Mouse (Mus musculus) c-Kit-positive CD71-negative TER-119-negative erythroid progenitor cells, embryonic 14.5 days (primary cell): ENCODE measurements at regions not wholly inside any gene's neighbourhood (a gene's known extent, or its start where the extent isn't known, plus 50 kb on each side); places are given as distances from the start of the nearest gene placed in this dataset.
A peak's percentile ranks its signal among the peaks of the same experiment; 100 is the strongest.
"Not testable (repeated sequence)": the region's sequence is repeated elsewhere in the genome, so short reads cannot be mapped to it uniquely, and the experiment has no call there.

Source experiments
- DNase-seq: peaks from one replicate; pipeline ENCODE4 v3.0.0-alpha.2; 2013; ENCODE audit warnings: low read depth

GRCm38 (mm10) chr8:55347851-55348250, 393.2 kb downstream of the Gpm6a start:
- DNase-seq = peak; percentile 0

- not testable (repeated sequence) for DNase-seq
Measured at GRCm38 (mm10) chr8:55359851-55360250, 405.2 kb downstream of the Gpm6a start.

GRCm38 (mm10) chr8:55367431-55367830, 412.8 kb downstream of the Gpm6a start:
- not testable (repeated sequence) for DNase-seq

DNA sequence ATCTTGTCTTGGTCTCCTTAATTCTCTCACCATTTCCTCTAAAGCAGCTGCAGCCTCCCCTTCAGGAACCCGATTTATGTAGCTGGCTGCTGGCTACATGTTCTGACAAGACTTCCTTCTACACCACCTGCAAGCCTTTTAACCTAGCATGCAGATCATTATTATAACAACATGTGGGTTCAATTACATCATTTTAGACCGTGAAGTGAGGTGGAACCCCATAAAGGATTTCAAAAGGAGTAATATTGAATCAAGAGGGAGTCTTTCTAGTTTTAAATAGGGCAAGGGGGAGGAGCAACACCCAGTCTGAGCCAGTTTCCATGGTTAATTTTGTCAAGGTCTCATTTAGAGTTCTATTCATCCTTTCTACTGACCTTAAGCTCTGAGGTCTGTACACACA, 442.4 kb downstream of the Gpm6a start:
- DNase-seq = no peak

GRCm38 (mm10) chr8:55398331-55398730, 443.7 kb downstream of the Gpm6a start:
- DNase-seq = no peak

- no peak for DNase-seq
Measured at GRCm38 (mm10) chr8:55400412-55400811, 445.8 kb downstream of the Gpm6a start.

- not testable (repeated sequence) for DNase-seq
Measured at GRCm38 (mm10) chr8:55406903-55407302, 452.3 kb downstream of the Gpm6a start.
